Mouse (Mus musculus) frontal cortex, postnatal 25 days (tissue): ENCODE data around the gene Prl8a2.

Experiments used
- DNase-seq, 2 experiments: peaks; one replicate each; pipeline ENCODE4 v3.0.0; 2022; ENCODE audit warnings: low spot score in 2 of 2

Prl8a2 gene

DNA sequence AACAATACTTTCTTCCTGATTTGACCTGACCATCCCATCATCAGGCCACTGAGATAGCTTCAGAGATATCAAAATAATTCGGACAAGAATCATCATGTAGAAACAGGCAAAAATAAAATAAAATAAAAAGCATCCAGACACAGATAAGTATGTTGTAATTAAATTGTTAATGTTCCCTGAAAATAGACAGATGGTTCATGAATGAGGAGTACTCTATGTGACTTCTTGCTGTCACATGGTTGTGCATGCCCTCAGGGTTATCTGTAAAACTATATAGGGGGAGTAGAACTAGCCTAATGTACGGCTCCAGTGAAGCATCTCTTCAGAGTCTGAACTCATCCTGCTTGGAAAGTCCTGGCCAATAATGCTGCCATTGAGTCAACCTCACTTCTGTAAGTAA, at the start of gene Prl8a2:
Gene Prl8a2, plus strand, starts transcription at position 301 of the 400 bp plus-strand sequence.
- no peak for DNase-seq

GRCm38 (mm10) chr13:27312334-27313225, 32.9 kb upstream of the Prl8a2 start, which contains the start of gene Prl6a1:
Prl6a1 (plus strand) TSS chr13:27312627.
- no peak for DNase-seq

DNA sequence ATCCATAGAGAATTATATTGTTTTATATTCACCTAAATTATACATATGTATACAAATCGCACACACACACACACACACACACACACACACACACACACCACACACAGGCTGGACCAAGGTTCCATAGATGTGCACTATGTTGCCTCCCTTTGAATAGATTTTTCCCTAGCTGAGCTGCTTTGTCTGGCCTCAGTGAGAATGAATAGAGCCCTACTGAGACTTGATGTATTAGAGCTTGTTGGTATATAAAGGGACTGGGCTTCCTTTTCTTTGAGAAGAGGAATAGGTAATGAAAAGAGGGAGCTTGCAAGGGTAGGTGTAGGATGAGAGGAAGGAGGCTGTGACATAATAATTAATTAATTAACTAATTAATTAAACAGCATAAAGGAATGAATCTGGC, 10.5 kb upstream of the Prl8a2 start:
- no peak for DNase-seq

DNA sequence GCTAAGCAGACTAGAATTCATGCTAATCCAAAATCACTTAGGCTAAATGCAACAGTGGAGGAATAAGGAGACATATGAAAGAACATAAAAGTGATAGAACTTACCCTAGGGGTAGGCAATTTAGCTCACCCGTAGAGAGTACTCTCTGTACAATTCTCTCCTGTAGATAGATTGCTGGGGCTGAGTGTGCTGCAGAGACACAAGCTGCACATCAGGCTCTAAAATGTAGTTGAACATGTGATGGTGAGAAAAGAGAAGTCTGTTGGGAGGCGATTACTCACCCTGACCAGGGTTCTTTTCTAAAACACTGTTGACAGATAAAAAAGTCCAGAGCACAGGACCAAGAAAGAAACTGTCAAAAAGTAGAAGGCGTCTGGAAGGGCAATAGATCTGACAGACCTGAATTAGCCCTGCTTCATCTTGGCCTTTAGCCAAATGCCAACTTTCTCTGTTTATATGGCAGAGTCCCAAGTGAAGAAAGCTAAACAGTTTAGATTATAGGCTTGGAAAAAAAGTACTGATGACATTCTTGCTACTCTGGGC, 2.7 kb upstream of the Prl8a2 start:
- no peak for DNase-seq

DNA sequence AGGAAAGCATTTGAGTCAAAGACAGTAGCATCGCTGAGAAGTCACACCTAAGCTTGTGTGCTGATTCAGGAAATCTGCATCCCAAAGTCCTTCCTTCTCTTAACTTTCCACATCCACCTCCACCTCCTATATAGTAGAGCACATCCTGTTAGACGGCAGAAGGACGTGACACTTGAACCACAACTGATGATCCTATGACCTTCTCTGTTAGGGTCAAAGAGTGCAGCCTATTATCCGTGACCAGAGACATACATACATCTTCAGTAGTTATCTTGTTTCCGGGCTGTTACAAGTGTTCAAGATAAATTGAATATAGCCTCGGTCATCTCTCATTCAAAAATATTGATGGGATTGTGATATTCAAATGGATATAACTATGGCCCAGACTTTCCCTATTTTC, 45.3 kb downstream of the Prl8a2 start, which contains the start of gene Prl2b1:
Gene Prl2b1, minus strand, starts transcription at position 101 of the 400 bp plus-strand sequence.
- no peak for DNase-seq

- no peak for DNase-seq
Observed at GRCm38 (mm10) chr13:27399061-27399724, 53.7 kb downstream of the Prl8a2 start.
